Mouse (Mus musculus) midbrain, embryonic 11.5 days (tissue): ENCODE results near the gene Apc2. TPM values are rescaled to one million over a fixed set of nuclear protein-coding genes. Genes with fewer than 3 reads are reported as not detected.
A peak's percentile ranks its signal among the peaks of the same experiment; 100 is the strongest.

Experiments used
- ATAC-seq: fragments of 200-750 bp; cut with Nextera tagmentation; 2 replicates; pipeline ENCODE4 v1.8.0; 2017; ENCODE audit warnings: moderate TSS enrichment, moderate library complexity; ENCODE audit not compliant: low FRiP score
- DNase-seq: peaks from one replicate; pipeline ENCODE4 v3.0.0; 2015; ENCODE audit warnings: low spot score; ENCODE audit errors: missing footprints
- H3K27ac ChIP-seq: fragments of 300-500 bp; sonication (generic); 2 replicates; pipeline ENCODE4 v1.5.1; 2014; ENCODE audit warnings: low read depth, low read length
- H3K27me3 ChIP-seq: fragments of 300-500 bp; sonication (generic); 2 replicates; pipeline ENCODE4 v1.6.1; 2014; ENCODE audit warnings: mild to moderate bottlenecking, low read length, moderate library complexity, mixed read lengths; ENCODE audit not compliant: control insufficient read depth, insufficient read depth
- H3K36me3 ChIP-seq: fragments of 300-500 bp; sonication (generic); 2 replicates; pipeline ENCODE4 v1.6.1; 2014; ENCODE audit warnings: mild to moderate bottlenecking, low read length, moderate library complexity, mixed read lengths; ENCODE audit not compliant: control insufficient read depth, insufficient read depth
- H3K4me1 ChIP-seq: fragments of 300-500 bp; sonication (generic); 2 replicates; pipeline ENCODE4 v1.6.1; 2014; ENCODE audit warnings: low read length; ENCODE audit not compliant: control insufficient read depth, insufficient read depth
- H3K4me2 ChIP-seq: fragments of 300-500 bp; sonication (generic); 2 replicates; pipeline ENCODE4 v1.6.1; 2014; ENCODE audit warnings: mild to moderate bottlenecking, moderate library complexity
- H3K4me3 ChIP-seq: fragments of 300-500 bp; sonication (generic); 2 replicates; pipeline ENCODE4 v1.5.1; 2014; ENCODE audit warnings: low read depth, low read length
- H3K9ac ChIP-seq: fragments of 300-500 bp; sonication (generic); 2 replicates; pipeline ENCODE4 v1.6.1; 2014; ENCODE audit warnings: low read length
- H3K9me3 ChIP-seq: fragments of 300-500 bp; sonication (generic); 2 replicates; pipeline ENCODE4 v1.6.1; 2016; ENCODE audit warnings: low read length; ENCODE audit not compliant: control insufficient read depth
- WGBS: fragments of 180-500 bp; shearing (Covaris S2); extraction: QIAGEN DNeasy Blood & Tissue Kit; methylation state at CpG from one replicate; pipeline ENCODE4 v1.1.7; 2014; 5-methylcytosine and 5-hydroxymethylcytosine counted together
- polyA plus RNA-seq: library from polyadenylated mRNA; unstranded; fragments of >200 nt; fragmentation: Nextera tagmentation; extraction: Ambion mirVana; gene quantifications from 2 replicates; pipeline ENCODE4 v1.2.1, GENCODE M21; 2014

Gene Apc2
- polyA plus RNA-seq, 1 experiment from 2014 or later, result 63.4 TPM

GRCm38 (mm10) chr10:80329273-80330081 lies 33.7 kb downstream of the Apc2 start, which contains the start of the genes Pcsk4 and Reep6:
TSS of gene Pcsk4 (minus strand) at chr10:80329498.
TSS of gene Reep6 (plus strand) at chr10:80329953.
- Histone ChIP-seq H3K27me3 (peaks cover 8% of the 10 kb centered on the region; the same call in 1 of the 2 replicates), H3K9me3 (no peaks in the 10 kb centered on the region), H3K4me3 (peak within 1 kb of the TSS; percentile 41), H3K4me1 (peaks cover 8% of the 10 kb centered on the region), H3K27ac (no peak within 1 kb of the TSS), H3K9ac (peak within 1 kb of the TSS; percentile 35; the same call in 1 of the 2 replicates), H3K36me3 (no peaks in the 10 kb centered on the region), H3K4me2 (peak within 1 kb of the TSS; percentile 63)
- DNase-seq, result peak; percentile 99
- peak; percentile 97 for ATAC-seq
- WGBS, result 3% methylated on average over 36 of the region's 36 CpGs

GRCm38 (mm10) chr10:80330084-80330483 lies 34.3 kb downstream of the Apc2 start:
- ATAC-seq (no peak), DNase-seq (no peak)
- Histone ChIP-seq H3K27ac (no peak overlapping the region), H3K4me1 (peaks cover 8% of the 10 kb centered on the region), H3K27me3 (peaks cover 6% of the 10 kb centered on the region; the same call in 1 of the 2 replicates), H3K4me2 (peak overlapping the region; percentile 63), H3K36me3 (no peaks in the 10 kb centered on the region), H3K4me3 (peak overlapping the region; percentile 41), H3K9me3 (no peaks in the 10 kb centered on the region), H3K9ac (peak overlapping the region; percentile 35; the same call in 1 of the 2 replicates)
- WGBS, result 1% methylated on average over 41 of the region's 41 CpGs

GRCm38 (mm10) chr10:80330888-80331287 lies 35.1 kb downstream of the Apc2 start:
- peak overlapping the region; percentile 12; the same call in 1 of the 2 replicates for H3K9ac ChIP-seq
- peaks cover 6% of the 10 kb centered on the region; the same call in 1 of the 2 replicates for H3K27me3 ChIP-seq
- DNase-seq (no peak), ATAC-seq (no peak)
- no peaks in the 10 kb centered on the region for H3K9me3 ChIP-seq
- H3K4me1 ChIP-seq, result peaks cover 8% of the 10 kb centered on the region
- no peak overlapping the region for H3K27ac ChIP-seq
- H3K4me3 ChIP-seq, result 0 out of 2 replicates have a peak overlapping the region, but pooled peaks have one; percentile 41
- 69% methylated on average over 2 of the region's 2 CpGs for WGBS
- no peaks in the 10 kb centered on the region for H3K36me3 ChIP-seq
- H3K4me2 ChIP-seq, result peak overlapping the region; percentile 63

GRCm38 (mm10) chr10:80331636-80332524 lies 36.1 kb downstream of the Apc2 start:
- Histone ChIP-seq H3K4me3 (no peak overlapping the region), H3K9ac (no peak overlapping the region), H3K4me1 (peaks cover 8% of the 10 kb centered on the region), H3K9me3 (no peaks in the 10 kb centered on the region), H3K36me3 (no peaks in the 10 kb centered on the region), H3K27me3 (peaks cover 6% of the 10 kb centered on the region; the same call in 1 of the 2 replicates), H3K4me2 (no peak overlapping the region), H3K27ac (no peak overlapping the region)
- 58% methylated on average over 10 of the region's 10 CpGs for WGBS
- ATAC-seq (no peak), DNase-seq (no peak)

- peaks cover 8% of the 10 kb centered on the region for H3K4me1 ChIP-seq
Observed at GRCm38 (mm10) chr10:80332525-80332989, 36.8 kb downstream of the Apc2 start.

GRCm38 (mm10) chr10:80336263-80336662 lies 40.5 kb downstream of the Apc2 start:
- H3K4me3 ChIP-seq, result no peak overlapping the region
- no peaks in the 10 kb centered on the region; the same call in 1 of the 2 replicates for H3K4me1 ChIP-seq
- DNase-seq (no peak), ATAC-seq (no peak)
- H3K36me3 ChIP-seq, result no peaks in the 10 kb centered on the region
- no peaks in the 10 kb centered on the region for H3K9me3 ChIP-seq
- no peak overlapping the region for H3K4me2 ChIP-seq
- no peak overlapping the region for H3K27ac ChIP-seq
- H3K9ac ChIP-seq, result no peak overlapping the region
- peaks cover 11% of the 10 kb centered on the region for H3K27me3 ChIP-seq
- WGBS, result 90% methylated on average over 12 of the region's 12 CpGs

More at GRCm38 (mm10) chr10:80332525-80332989, 36.8 kb downstream of the Apc2 start:
- peaks cover 6% of the 10 kb centered on the region; the same call in 1 of the 2 replicates for H3K27me3 ChIP-seq
- H3K36me3 ChIP-seq, result no peaks in the 10 kb centered on the region
- DNase-seq (no peak), ATAC-seq (no peak)
- no peaks in the 10 kb centered on the region for H3K9me3 ChIP-seq
- 84% methylated on average over 5 of the region's 5 CpGs for WGBS
- no peak overlapping the region for H3K4me3 ChIP-seq
- no peak overlapping the region for H3K9ac ChIP-seq
- H3K4me2 ChIP-seq, result no peak overlapping the region
- H3K27ac ChIP-seq, result no peak overlapping the region

- Histone ChIP-seq H3K9me3 (no peaks in the 10 kb centered on the region), H3K27ac (no peak overlapping the region), H3K27me3 (peaks cover 50% of the 10 kb centered on the region), H3K36me3 (no peaks in the 10 kb centered on the region), H3K9ac (no peak overlapping the region), H3K4me1 (peaks cover 16% of the 10 kb centered on the region), H3K4me3 (no peak overlapping the region), H3K4me2 (0 out of 2 replicates have a peak overlapping the region, but pooled peaks have one; percentile 13)
- DNase-seq (peak; percentile 99), ATAC-seq (no peak)
- 22% methylated on average over 19 of the region's 19 CpGs for WGBS
Observed at GRCm38 (mm10) chr10:80339941-80340750, 44.4 kb downstream of the Apc2 start.

- no peaks in the 10 kb centered on the region for H3K36me3 ChIP-seq
- ATAC-seq, result no peak
Observed at GRCm38 (mm10) chr10:80341026-80341425, 45.2 kb downstream of the Apc2 start.

More at GRCm38 (mm10) chr10:80341026-80341425, 45.2 kb downstream of the Apc2 start:
- Histone ChIP-seq H3K4me1 (peaks cover 19% of the 10 kb centered on the region), H3K9ac (no peak overlapping the region), H3K4me3 (no peak overlapping the region; the same call in 1 of the 2 replicates), H3K4me2 (no peak overlapping the region), H3K27me3 (peaks cover 59% of the 10 kb centered on the region), H3K27ac (no peak overlapping the region), H3K9me3 (no peaks in the 10 kb centered on the region)
- WGBS, result 10% methylated on average over 21 of the region's 21 CpGs
- peak; percentile 88 for DNase-seq
